Mouse (Mus musculus) WW6 (cell line): ENCODE measurements at regions not wholly inside any gene's neighbourhood (a gene's known extent, or its start where the extent isn't known, plus 50 kb on each side); places are given as distances from the start of the nearest gene placed in this dataset.
A peak's percentile ranks its signal among the peaks of the same experiment; 100 is the strongest.

Experiments used
- DNase-seq: peaks from one replicate; pipeline ENCODE4 v3.0.0-alpha.2; 2013; ENCODE audit warnings: low read depth, low spot score

DNA sequence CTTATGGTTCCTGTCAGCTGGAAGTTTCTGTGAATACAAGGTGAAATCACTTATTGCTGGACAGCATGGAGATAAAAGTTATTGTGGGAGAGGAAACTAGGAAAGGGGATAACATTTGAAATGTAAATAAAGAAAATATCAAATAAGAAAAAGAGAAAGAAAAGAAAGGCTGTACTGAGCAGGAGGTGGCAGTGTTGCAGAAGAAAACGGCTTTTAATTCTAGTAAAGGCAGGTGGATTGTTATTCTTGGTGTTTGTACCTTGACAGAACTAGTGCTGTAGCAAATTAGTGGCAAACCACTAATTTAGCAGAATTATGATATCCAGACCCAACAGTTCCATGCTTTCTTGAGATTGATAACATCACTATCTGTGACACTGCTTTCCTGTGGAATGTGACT lies 52.6 kb downstream of the Gm10358 start:
- DNase-seq = no peak

DNA sequence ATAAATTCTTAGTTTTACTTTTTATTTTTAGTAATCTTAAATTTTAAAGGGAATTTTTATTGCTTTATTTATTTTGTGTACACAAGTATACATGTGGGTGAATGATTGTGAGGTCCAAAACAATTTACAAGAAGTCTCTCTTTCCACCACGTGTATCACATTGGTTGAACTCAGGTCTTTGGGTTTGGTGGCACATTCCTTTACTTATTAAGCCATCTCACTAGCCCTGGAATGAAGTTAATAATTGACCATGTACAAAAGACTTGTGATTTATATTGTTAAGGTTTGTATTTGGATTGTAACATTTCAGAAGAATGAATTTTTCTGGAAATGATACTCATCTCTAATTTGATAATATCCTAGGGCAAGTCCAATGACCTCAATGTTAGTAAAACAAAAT lies 56.2 kb downstream of the Gm10358 start:
- DNase-seq = no peak

- DNase-seq = no peak
These were observed 58.3 kb downstream of the Gm10358 start for GRCm38 (mm10) chr8:75348047-75348446.

DNA sequence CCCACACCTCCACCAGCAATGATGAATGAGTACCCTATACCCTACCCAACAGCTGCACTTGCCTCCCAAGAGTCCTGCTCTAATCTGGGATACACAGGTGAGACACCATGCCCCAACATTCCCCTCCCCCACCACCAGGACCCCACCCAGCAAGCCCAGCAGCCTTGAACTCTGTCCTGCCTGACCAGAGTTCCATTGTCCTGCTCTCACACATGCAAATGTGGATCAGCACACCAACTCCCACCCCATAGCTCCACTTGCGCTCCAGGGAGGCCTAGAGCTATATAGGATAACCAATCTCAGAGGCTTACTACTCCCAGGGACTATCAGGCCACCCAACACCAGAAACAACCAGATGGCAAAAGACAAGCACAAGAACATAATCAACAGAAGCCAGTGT lies 85.8 kb downstream of the Gm10358 start:
- no peak for DNase-seq

GRCm38 (mm10) chr8:75318526-75318925 lies 87.9 kb downstream of the Gm10358 start:
- no peak for DNase-seq

GRCm38 (mm10) chr8:75315886-75316285 lies 90.5 kb downstream of the Gm10358 start:
- DNase-seq = peak; percentile 13

- DNase-seq = no peak
These were observed 95.7 kb downstream of the Rasd2 start for GRCm38 (mm10) chr8:75309463-75309862.

DNA sequence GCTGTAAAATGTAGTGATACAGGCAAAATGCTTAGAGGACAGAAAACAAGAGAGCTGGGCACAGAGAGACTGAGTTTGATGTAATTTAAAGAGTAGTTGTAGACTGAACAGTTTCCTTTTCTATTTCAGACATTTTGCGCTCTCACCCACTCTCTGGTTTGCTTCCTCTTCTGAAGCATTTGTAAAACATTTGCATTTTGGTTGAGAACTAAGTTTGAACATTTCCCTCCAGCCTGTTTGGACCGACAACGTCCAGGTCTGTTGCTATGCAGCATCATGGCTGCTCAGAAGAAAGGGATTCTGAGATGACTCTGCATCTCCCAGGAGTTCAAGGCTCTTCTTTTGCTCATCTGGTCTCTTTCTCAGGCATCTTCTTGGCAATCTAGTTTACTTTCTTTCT lies 78.2 kb downstream of the Rasd2 start:
- no peak for DNase-seq

- DNase-seq = no peak
These were observed 76.2 kb downstream of the Rasd2 start for GRCm38 (mm10) chr8:75289933-75290332.
